In genomic region chr7:30540572-30540971, GRCm38 (mm10) we compare ENCODE assay signal across 17 mouse cellular contexts. TPM values are rescaled to one million over a fixed set of nuclear protein-coding genes. Genes with fewer than 3 reads are reported as not detected.
DNase-seq lines count a peak whose midpoint lies in the region; ATAC-seq and TF ChIP-seq lines count a peak whose summit lies in the region.
"Had no signal": no experiment of that assay in that cellular context is flagged by ENCODE, and none has a peak within 500 bp of the region (broad histone marks: within the 10 kb centered on the region; RNA-seq: fewer than 3 reads in every experiment).

No protein-coding gene starts in this region.

- no peak overlapping the region for H3K27ac ChIP-seq in hindbrain, postnatal 0 days
- H3K27ac ChIP-seq in hindbrain, embryonic 13.5 days, result no peak overlapping the region
- H3K27ac ChIP-seq in ES-Bruce4 (ENCODE audit: insufficient read depth, low read length), result no peak overlapping the region
- no peak overlapping the region for H3K27ac ChIP-seq in embryonic facial prominence, embryonic 13.5 days
- H3K27ac ChIP-seq in intestine, embryonic 15.5 days, result no peak overlapping the region

- ATAC-seq in hindbrain, postnatal 0 days, result 0 out of 2 replicates have a peak, but pooled peaks have one; percentile 30
- no peak for ATAC-seq in hindbrain, embryonic 13.5 days (ENCODE audit: low FRiP score)
- no peak for ATAC-seq in embryonic facial prominence, embryonic 13.5 days (ENCODE audit: insufficient number of reproducible peaks, insufficient read depth, low FRiP score, low TSS enrichment, low read depth)
- ATAC-seq in intestine, embryonic 15.5 days, result no peak
- ATAC-seq: activated CD4-positive, CD25-positive, alpha-beta regulatory T cell, adult 4 months; forebrain, embryonic 16.5 days; hindbrain, embryonic 16.5 days; Patski had no signal

- H3K9me3 ChIP-seq in hindbrain, postnatal 0 days (ENCODE audit: low read length), result no peaks in the 10 kb centered on the region
- H3K9me3 ChIP-seq in hindbrain, embryonic 13.5 days, result no peaks in the 10 kb centered on the region
- H3K9me3 ChIP-seq in E14TG2a.4 (ENCODE audit: low read length) (no peaks in the 10 kb centered on the region), ES-Bruce4 (replicated peaks; ENCODE audit: control insufficient read depth, insufficient read depth, low read length, poor library complexity, severe bottlenecking) (no peaks in the 10 kb centered on the region)
- H3K9me3 ChIP-seq in embryonic facial prominence, embryonic 13.5 days, result no peaks in the 10 kb centered on the region
- no peaks in the 10 kb centered on the region for H3K9me3 ChIP-seq in intestine, embryonic 15.5 days

- no peaks in the 10 kb centered on the region for H3K27me3 ChIP-seq in hindbrain, postnatal 0 days (ENCODE audit: insufficient read depth, low read length)
- no peaks in the 10 kb centered on the region for H3K27me3 ChIP-seq in hindbrain, embryonic 13.5 days
- H3K27me3 ChIP-seq in E14TG2a.4 (ENCODE audit: insufficient read depth, low read length) (peaks cover 11% of the 10 kb centered on the region), ES-Bruce4 (ENCODE audit: control insufficient read depth, insufficient read depth, low read length, poor library complexity, severe bottlenecking) (no peaks in the 10 kb centered on the region)
- no peaks in the 10 kb centered on the region for H3K27me3 ChIP-seq in embryonic facial prominence, embryonic 13.5 days
- no peaks in the 10 kb centered on the region for H3K27me3 ChIP-seq in intestine, embryonic 15.5 days (replicated peaks)
- H3K27me3 ChIP-seq: Patski had no signal

- DNase-seq in hindbrain, postnatal 0 days (ENCODE audit: low spot score), result no peak
- DNase-seq: adrenal gland, postnatal 14 days; cerebellum, adult 11-12 months; cerebellum, adult 9-10 months; cerebellum, postnatal 25 days; gastrocnemius, postnatal 14 days; heart, postnatal 14 days; kidney, adult 18-20 months had no signal

- no peak overlapping the region for H3K9ac ChIP-seq in hindbrain, postnatal 0 days (replicated peaks; ENCODE audit: low read length)
- H3K9ac ChIP-seq in hindbrain, embryonic 13.5 days, result no peak overlapping the region
- 0 out of 2 replicates have a peak overlapping the region, but pooled peaks have one; percentile 6 for H3K9ac ChIP-seq in ES-Bruce4 (ENCODE audit: low read depth, poor library complexity, severe bottlenecking)
- H3K9ac ChIP-seq in embryonic facial prominence, embryonic 13.5 days, result 0 out of 2 replicates have a peak overlapping the region, but pooled peaks have one; percentile 27
- no peak overlapping the region for H3K9ac ChIP-seq in intestine, embryonic 15.5 days

- no peak overlapping the region for H3K4me2 ChIP-seq in hindbrain, postnatal 0 days (ENCODE audit: low read depth, low read length)
- no peak overlapping the region for H3K4me2 ChIP-seq in hindbrain, embryonic 13.5 days
- no peak overlapping the region for H3K4me2 ChIP-seq in embryonic facial prominence, embryonic 13.5 days
- H3K4me2 ChIP-seq in intestine, embryonic 15.5 days (replicated peaks), result no peak overlapping the region

- no peak overlapping the region for H3K4me3 ChIP-seq in hindbrain, postnatal 0 days (ENCODE audit: low read length)
- H3K4me3 ChIP-seq in hindbrain, embryonic 13.5 days, result no peak overlapping the region
- H3K4me3 ChIP-seq in E14TG2a.4 (replicated peaks; ENCODE audit: low read length) (peak overlapping the region; percentile 68), ES-Bruce4 (ENCODE audit: low read depth, low read length) (no peak overlapping the region)
- H3K4me3 ChIP-seq in embryonic facial prominence, embryonic 13.5 days, result no peak overlapping the region
- no peak overlapping the region for H3K4me3 ChIP-seq in intestine, embryonic 15.5 days (replicated peaks)

- 96% methylated on average over 7 of the region's 7 CpGs for WGBS in hindbrain, postnatal 0 days
- 88% methylated on average over 7 of the region's 7 CpGs for WGBS in hindbrain, embryonic 13.5 days
- 92% methylated on average over 7 of the region's 7 CpGs for WGBS in embryonic facial prominence, embryonic 13.5 days
- 89% methylated on average over 7 of the region's 7 CpGs for WGBS in intestine, embryonic 15.5 days

- peaks cover 4% of the 10 kb centered on the region for H3K36me3 ChIP-seq in hindbrain, postnatal 0 days (ENCODE audit: insufficient read depth, low read length)
- peaks cover 27% of the 10 kb centered on the region for H3K36me3 ChIP-seq in hindbrain, embryonic 13.5 days
- H3K36me3 ChIP-seq in E14TG2a.4 (ENCODE audit: insufficient read depth, low read length) (peaks cover 43% of the 10 kb centered on the region), ES-Bruce4 (ENCODE audit: control insufficient read depth, insufficient read depth, low read length, poor library complexity, severe bottlenecking) (no peaks in the 10 kb centered on the region)
- peaks cover 43% of the 10 kb centered on the region for H3K36me3 ChIP-seq in embryonic facial prominence, embryonic 13.5 days
- peaks cover 12% of the 10 kb centered on the region for H3K36me3 ChIP-seq in intestine, embryonic 15.5 days

- no peaks in the 10 kb centered on the region; the same call in 1 of the 2 replicates for H3K4me1 ChIP-seq in hindbrain, postnatal 0 days (ENCODE audit: insufficient read depth, low read length)
- peaks cover 5% of the 10 kb centered on the region for H3K4me1 ChIP-seq in hindbrain, embryonic 13.5 days (replicated peaks)
- H3K4me1 ChIP-seq in E14TG2a.4 (replicated peaks; ENCODE audit: low read depth, low read length) (peaks cover 49% of the 10 kb centered on the region), ES-Bruce4 (ENCODE audit: control insufficient read depth, insufficient read depth, low read length) (peaks cover 2% of the 10 kb centered on the region)
- H3K4me1 ChIP-seq in embryonic facial prominence, embryonic 13.5 days, result peaks cover under 1% of the 10 kb centered on the region
- no peaks in the 10 kb centered on the region for H3K4me1 ChIP-seq in intestine, embryonic 15.5 days (replicated peaks)

- TF ChIP-seq POLR2A in ES-Bruce4 (IDR thresholded peaks at IDR 0.05; ENCODE audit: insufficient read depth, low read length), result no peak

- no peak for TF ChIP-seq CTCF in hindbrain, postnatal 0 days (IDR thresholded peaks at IDR 0.05; ENCODE audit: low read depth)
- TF ChIP-seq CTCF in E14TG2a.4 (conservative IDR thresholded peaks at IDR 0.05; ENCODE audit: low read length) (no peak), ES-Bruce4 (IDR thresholded peaks at IDR 0.05; ENCODE audit: low read depth, low read length) (no peak)

- TF ChIP-seq EP300 in ES-Bruce4 (IDR thresholded peaks at IDR 0.05; ENCODE audit: insufficient read depth, low read depth, low read length), result no peak

RNA-seq across cellular contexts. Expression of gene Arhgap33, which starts 5.7 kb away (rescaled TPM):
- total RNA-seq in hindbrain, postnatal 0 days (2014; rRNA removed), result 55.7 and 59.7 TPM in 2 replicates
- 64.8 and 73.1 TPM in 2 replicates for polyA plus RNA-seq in hindbrain, postnatal 0 days (2015; fragmentation: Nextera tagmentation; extraction: Ambion mirVana)
- polyA plus RNA-seq in hindbrain, embryonic 13.5 days (2015; fragmentation: Nextera tagmentation; extraction: Ambion mirVana), result 103 and 111 TPM in 2 replicates
- polyA plus RNA-seq in ES-Bruce4 (2011; ENCODE audit: insufficient read depth, insufficient read length, low read depth, missing spikeins), result 6.0 and 6.5 TPM in 2 replicates
- 16.4 and 17.5 TPM in 2 replicates for polyA plus RNA-seq in embryonic facial prominence, embryonic 13.5 days (2015; fragmentation: Nextera tagmentation; extraction: Ambion mirVana)
- polyA plus RNA-seq in intestine, embryonic 15.5 days (2015; fragmentation: Nextera tagmentation; extraction: Ambion mirVana), result 7.4 and 7.8 TPM in 2 replicates

RNA-seq across cellular contexts. Expression of gene Hspb6, which starts 11.4 kb away (rescaled TPM):
- 5.6 and 6.4 TPM in 2 replicates for total RNA-seq in hindbrain, postnatal 0 days (2014; rRNA removed)
- polyA plus RNA-seq in hindbrain, postnatal 0 days (2015; fragmentation: Nextera tagmentation; extraction: Ambion mirVana), result 15.8 and 16.3 TPM in 2 replicates
- 7.8 and 7.9 TPM in 2 replicates for polyA plus RNA-seq in hindbrain, embryonic 13.5 days (2015; fragmentation: Nextera tagmentation; extraction: Ambion mirVana)
- polyA plus RNA-seq in ES-Bruce4 (2011; ENCODE audit: insufficient read depth, insufficient read length, low read depth, missing spikeins), result 6.4 and 7.0 TPM in 2 replicates
- polyA plus RNA-seq in embryonic facial prominence, embryonic 13.5 days (2015; fragmentation: Nextera tagmentation; extraction: Ambion mirVana), result 16.5 and 21.0 TPM in 2 replicates
- 37.8 and 41.5 TPM in 2 replicates for polyA plus RNA-seq in intestine, embryonic 15.5 days (2015; fragmentation: Nextera tagmentation; extraction: Ambion mirVana)

RNA-seq across cellular contexts. Expression of gene Proser3, which starts 11.5 kb away (rescaled TPM):
- 13.1 and 14.0 TPM in 2 replicates for total RNA-seq in hindbrain, postnatal 0 days (2014; rRNA removed)
- polyA plus RNA-seq in hindbrain, postnatal 0 days (2015; fragmentation: Nextera tagmentation; extraction: Ambion mirVana), result 3.0 and 3.1 TPM in 2 replicates
- polyA plus RNA-seq in hindbrain, embryonic 13.5 days (2015; fragmentation: Nextera tagmentation; extraction: Ambion mirVana), result 8.1 and 8.4 TPM in 2 replicates
- polyA plus RNA-seq in ES-Bruce4 (2011; ENCODE audit: insufficient read depth, insufficient read length, low read depth, missing spikeins), result 16.8 and 17.3 TPM in 2 replicates
- polyA plus RNA-seq in embryonic facial prominence, embryonic 13.5 days (2015; fragmentation: Nextera tagmentation; extraction: Ambion mirVana), result 15.8 and 17.4 TPM in 2 replicates
- polyA plus RNA-seq in intestine, embryonic 15.5 days (2015; fragmentation: Nextera tagmentation; extraction: Ambion mirVana), result 8.7 and 10.0 TPM in 2 replicates

RNA-seq across cellular contexts. Expression of gene Lin37, which starts 19.1 kb away (rescaled TPM):
- total RNA-seq in hindbrain, postnatal 0 days (2014; rRNA removed), result 14.3 and 21.0 TPM in 2 replicates
- polyA plus RNA-seq in hindbrain, postnatal 0 days (2015; fragmentation: Nextera tagmentation; extraction: Ambion mirVana), result 45.0 and 48.0 TPM in 2 replicates
- 51.7 and 57.9 TPM in 2 replicates for polyA plus RNA-seq in hindbrain, embryonic 13.5 days (2015; fragmentation: Nextera tagmentation; extraction: Ambion mirVana)
- 23.3 and 29.3 TPM in 2 replicates for polyA plus RNA-seq in ES-Bruce4 (2011; ENCODE audit: insufficient read depth, insufficient read length, low read depth, missing spikeins)
- polyA plus RNA-seq in embryonic facial prominence, embryonic 13.5 days (2015; fragmentation: Nextera tagmentation; extraction: Ambion mirVana), result 44.1 and 47.7 TPM in 2 replicates
- 46.3 and 48.4 TPM in 2 replicates for polyA plus RNA-seq in intestine, embryonic 15.5 days (2015; fragmentation: Nextera tagmentation; extraction: Ambion mirVana)

RNA-seq across cellular contexts. Expression of gene U2af1l4, which starts 22.5 kb away (rescaled TPM):
- 41.7 and 53.4 TPM in 2 replicates for total RNA-seq in hindbrain, postnatal 0 days (2014; rRNA removed)
- 103 and 104 TPM in 2 replicates for polyA plus RNA-seq in hindbrain, postnatal 0 days (2015; fragmentation: Nextera tagmentation; extraction: Ambion mirVana)
- 98.9 and 105 TPM in 2 replicates for polyA plus RNA-seq in hindbrain, embryonic 13.5 days (2015; fragmentation: Nextera tagmentation; extraction: Ambion mirVana)
- polyA plus RNA-seq in ES-Bruce4 (2011; ENCODE audit: insufficient read depth, insufficient read length, low read depth, missing spikeins), result 50.9 and 73.9 TPM in 2 replicates
- polyA plus RNA-seq in embryonic facial prominence, embryonic 13.5 days (2015; fragmentation: Nextera tagmentation; extraction: Ambion mirVana), result 97.0 and 104 TPM in 2 replicates
- polyA plus RNA-seq in intestine, embryonic 15.5 days (2015; fragmentation: Nextera tagmentation; extraction: Ambion mirVana), result 73.4 and 76.6 TPM in 2 replicates

Comparison
In these comparisons a context has a peak if more than half of its experiments do, and no peak if none do; other contexts are left out.
1. H3K9ac ChIP-seq: peak in ES-Bruce4 (single experiment) and embryonic facial prominence, embryonic 13.5 days (single experiment); none in hindbrain, postnatal 0 days (single experiment), hindbrain, embryonic 13.5 days (single experiment) and intestine, embryonic 15.5 days (single experiment).